Mouse (Mus musculus): ENCODE measurements at regions not wholly inside any gene's neighbourhood (a gene's known extent, or its start where the extent isn't known, plus 50 kb on each side); places are given as distances from the start of the nearest gene placed in this dataset.

- H3K9ac ChIP-seq: no peak overlapping the region
- no peak overlapping the region for H3K4me3 ChIP-seq
- no peaks in the 10 kb centered on the region for H3K9me3 ChIP-seq (replicated peaks)
- no peak for ATAC-seq (ENCODE audit: insufficient number of reproducible peaks, low FRiP score)
- no peak overlapping the region for H3K4me2 ChIP-seq
- H3K27me3 ChIP-seq (replicated peaks): no peaks in the 10 kb centered on the region
- no peaks in the 10 kb centered on the region for H3K4me1 ChIP-seq (replicated peaks)
- H3K27ac ChIP-seq (ENCODE audit: poor library complexity, severe bottlenecking): no peak overlapping the region
- H3K36me3 ChIP-seq: no peaks in the 10 kb centered on the region
These were observed 94.4 kb upstream of the E2f7 start for GRCm38 (mm10) chr10:110650851-110651250.

DNA sequence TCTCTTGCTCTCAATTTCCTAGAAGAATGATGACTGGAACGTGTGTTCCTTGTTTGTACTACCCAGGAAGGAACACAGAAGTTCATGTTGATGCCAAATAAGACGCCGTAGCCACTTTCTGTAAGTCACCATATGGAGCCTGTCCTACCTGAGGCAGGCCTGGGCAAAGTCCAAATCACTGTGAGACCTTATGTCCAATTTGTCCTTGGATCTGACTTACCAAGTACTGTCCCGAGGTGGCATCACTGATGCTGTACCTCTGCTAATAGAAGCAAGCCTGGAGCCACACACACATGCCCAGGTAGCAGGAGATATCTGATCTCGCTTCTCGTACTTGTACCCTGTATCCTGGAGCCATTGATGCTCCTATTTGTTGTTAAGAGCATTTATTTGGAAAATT, 91.2 kb upstream of the E2f7 start:
- no peaks in the 10 kb centered on the region for H3K9me3 ChIP-seq (replicated peaks)
- H3K36me3 ChIP-seq: no peaks in the 10 kb centered on the region
- H3K27ac ChIP-seq (ENCODE audit: poor library complexity, severe bottlenecking): no peak overlapping the region
- no peaks in the 10 kb centered on the region for H3K27me3 ChIP-seq (replicated peaks)
- ATAC-seq (ENCODE audit: insufficient number of reproducible peaks, low FRiP score): no peak
- WGBS: 75% methylated on average over 6 of the region's 6 CpGs
- H3K4me2 ChIP-seq: no peak overlapping the region
- no peak overlapping the region for H3K4me3 ChIP-seq
- no peaks in the 10 kb centered on the region for H3K4me1 ChIP-seq (replicated peaks)
- no peak overlapping the region for H3K9ac ChIP-seq

- Histone ChIP-seq H3K4me3 (no peak overlapping the region), H3K27me3 (replicated peaks) (no peaks in the 10 kb centered on the region), H3K4me2 (no peak overlapping the region), H3K9ac (no peak overlapping the region), H3K27ac (ENCODE audit: poor library complexity, severe bottlenecking) (no peak overlapping the region), H3K36me3 (no peaks in the 10 kb centered on the region), H3K4me1 (replicated peaks) (no peaks in the 10 kb centered on the region), H3K9me3 (replicated peaks) (no peaks in the 10 kb centered on the region)
- WGBS: 74% methylated on average over 4 of the region's 4 CpGs
- ATAC-seq (ENCODE audit: insufficient number of reproducible peaks, low FRiP score): no peak
These were observed 87.0 kb upstream of the E2f7 start for GRCm38 (mm10) chr10:110658153-110658695.

- H3K27me3 ChIP-seq (replicated peaks): no peaks in the 10 kb centered on the region
- H3K4me1 ChIP-seq (replicated peaks): no peaks in the 10 kb centered on the region
- no peak overlapping the region for H3K9ac ChIP-seq
- WGBS: 52% methylated on average over 4 of the region's 4 CpGs
- H3K27ac ChIP-seq (ENCODE audit: poor library complexity, severe bottlenecking): no peak overlapping the region
- H3K4me3 ChIP-seq: no peak overlapping the region
- no peaks in the 10 kb centered on the region for H3K9me3 ChIP-seq (replicated peaks)
- H3K4me2 ChIP-seq: no peak overlapping the region
- no peak for ATAC-seq (ENCODE audit: insufficient number of reproducible peaks, low FRiP score)
- no peaks in the 10 kb centered on the region for H3K36me3 ChIP-seq
These were observed 68.7 kb upstream of the E2f7 start for GRCm38 (mm10) chr10:110676503-110676902.
